Mouse (Mus musculus) heart, adult 11 months (tissue): ENCODE data around the gene Pnmt.

Source experiments
- DNase-seq: peaks from one replicate; pipeline ENCODE4 v3.0.0; 2022

Gene Pnmt

GRCm38 (mm10) chr11:98418939-98419547 is 32.8 kb downstream of the Pnmt start:
- no peak for DNase-seq

GRCm38 (mm10) chr11:98426592-98426991 is 40.3 kb downstream of the Pnmt start:
- no peak for DNase-seq

- peak; percentile 89 for DNase-seq
Measured at GRCm38 (mm10) chr11:98428436-98428835, 42.2 kb downstream of the Pnmt start.

GRCm38 (mm10) chr11:98431743-98432502 is 45.7 kb downstream of the Pnmt start:
- peak; percentile 86 for DNase-seq

- DNase-seq, result peak; percentile 90
Measured at GRCm38 (mm10) chr11:98435723-98436122, 49.5 kb downstream of the Pnmt start.

GRCm38 (mm10) chr11:98437441-98437840 is 51.2 kb downstream of the Pnmt start:
- no peak for DNase-seq
